Comparison of ENCODE assay signal across 19 mouse cellular contexts in the genomic region with DNA sequence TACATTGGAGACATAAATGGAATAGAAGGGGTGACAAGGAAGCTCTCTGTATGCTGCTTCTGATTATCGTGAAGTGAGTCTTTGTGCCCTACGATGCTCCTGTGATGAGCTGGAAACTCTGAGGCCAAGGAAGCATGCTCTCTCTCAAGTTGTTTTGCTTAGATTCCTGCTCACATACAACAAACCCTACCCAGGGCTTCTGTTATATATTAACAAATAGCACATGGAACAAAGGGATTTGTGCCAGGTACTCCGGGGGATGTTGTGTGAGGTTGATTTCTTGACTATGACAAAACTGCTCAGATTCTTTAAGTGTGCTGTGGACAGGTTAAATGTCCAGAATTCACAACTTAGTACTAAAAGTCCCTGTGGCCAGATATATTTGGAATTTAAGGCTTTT. TPM values are rescaled to one million over a fixed set of nuclear protein-coding genes. Genes with fewer than 3 reads are reported as not detected.
A peak's percentile ranks its signal among the peaks of the same experiment; 100 is the strongest.
DNase-seq lines count a peak whose midpoint lies in the region; ATAC-seq lines count a peak whose summit lies in the region.
"Had no signal": no experiment of that assay in that cellular context is flagged by ENCODE, and none has a peak within 500 bp of the region (broad histone marks: within the 10 kb centered on the region; RNA-seq: fewer than 3 reads in every experiment).

No protein-coding gene starts in this region.

- H3K4me3 ChIP-seq in kidney, embryonic 15.5 days (replicated peaks), result no peak overlapping the region
- H3K4me3 ChIP-seq: embryonic facial prominence, embryonic 12.5 days; forebrain, embryonic 15.5 days; heart, embryonic 13.5 days; hindbrain, embryonic 15.5 days had no signal

- peak; percentile 49 for DNase-seq in heart, adult 11 months
- DNase-seq in heart, adult 9 months (ENCODE audit: low spot score in 2 of 2), result no peak
- DNase-seq in NIH3T3 (ENCODE audit: low read depth), result peak; percentile 17
- DNase-seq in kidney, postnatal 36 days, result peak; percentile 64 to 83
- DNase-seq in adrenal gland, postnatal 4 days (ENCODE audit: low spot score in 2 of 2), result no peak
- no peak for DNase-seq in lung, postnatal 25 days (ENCODE audit: low spot score)
- DNase-seq: adrenal gland, postnatal 14 days; cerebellum, adult 2 months; cerebellum, postnatal 14 days; gastrocnemius, postnatal 10 days; heart, postnatal 36 days had no signal

- no peak overlapping the region for H3K9ac ChIP-seq in kidney, embryonic 15.5 days
- H3K9ac ChIP-seq: embryonic facial prominence, embryonic 12.5 days; forebrain, embryonic 15.5 days; heart, embryonic 13.5 days; hindbrain, embryonic 15.5 days had no signal

- WGBS in kidney, embryonic 15.5 days, result 74% methylated on average over 3 of the region's 3 CpGs

- no peaks in the 10 kb centered on the region for H3K36me3 ChIP-seq in kidney, embryonic 15.5 days
- H3K36me3 ChIP-seq: embryonic facial prominence, embryonic 12.5 days; forebrain, embryonic 15.5 days; heart, embryonic 13.5 days; hindbrain, embryonic 15.5 days had no signal

- no peak for ATAC-seq in kidney, embryonic 15.5 days (replicated peaks; ENCODE audit: low FRiP score)
- ATAC-seq: activated CD4-positive, CD25-positive, alpha-beta regulatory T cell, adult 4 months; forebrain, embryonic 15.5 days; Patski had no signal

- H3K4me2 ChIP-seq in kidney, embryonic 15.5 days, result no peak overlapping the region
- H3K4me2 ChIP-seq: embryonic facial prominence, embryonic 12.5 days; forebrain, embryonic 15.5 days; heart, embryonic 13.5 days; hindbrain, embryonic 15.5 days had no signal

- no peaks in the 10 kb centered on the region for H3K9me3 ChIP-seq in kidney, embryonic 15.5 days (replicated peaks)
- H3K9me3 ChIP-seq: embryonic facial prominence, embryonic 12.5 days; forebrain, embryonic 15.5 days; heart, embryonic 13.5 days; hindbrain, embryonic 15.5 days had no signal

- H3K27ac ChIP-seq in kidney, embryonic 15.5 days, result peak overlapping the region; percentile 57
- H3K27ac ChIP-seq: embryonic facial prominence, embryonic 12.5 days; forebrain, embryonic 15.5 days; heart, embryonic 13.5 days; hindbrain, embryonic 15.5 days had no signal

- no peaks in the 10 kb centered on the region for H3K27me3 ChIP-seq in kidney, embryonic 15.5 days
- H3K27me3 ChIP-seq: embryonic facial prominence, embryonic 12.5 days; forebrain, embryonic 15.5 days; heart, embryonic 13.5 days; hindbrain, embryonic 15.5 days; Patski had no signal

- H3K4me1 ChIP-seq in kidney, embryonic 15.5 days, result peaks cover 35% of the 10 kb centered on the region
- H3K4me1 ChIP-seq: embryonic facial prominence, embryonic 12.5 days; forebrain, embryonic 15.5 days; hindbrain, embryonic 15.5 days had no signal

RNA-seq across cellular contexts. Expression of a gene that starts 33.6 kb away (rescaled TPM):
- 10.7 and 12.4 TPM in 2 replicates for polyA plus RNA-seq in kidney, embryonic 15.5 days (2015; fragmentation: Nextera tagmentation; extraction: Ambion mirVana)
- 10 to 100 TPM; 19.8 to 36.6 TPM for total RNA-seq in adrenal gland, postnatal 4 days (2021)
- total RNA-seq: MEL had no signal
- polyA plus RNA-seq: activated CD4-positive, CD25-positive, alpha-beta regulatory T cell, adult 4 months had no signal

RNA-seq across cellular contexts. Expression of a gene that starts 59.1 kb away (rescaled TPM):
- 46.4 and 51.3 TPM in 2 replicates for polyA plus RNA-seq in kidney, embryonic 15.5 days (2015; fragmentation: Nextera tagmentation; extraction: Ambion mirVana)
- 10 to 100 TPM; 86.9 to 90.2 TPM for total RNA-seq in adrenal gland, postnatal 4 days (2021)

Comparison
In these comparisons a context has a peak if more than half of its experiments do, and no peak if none do; other contexts are left out.
1. DNase-seq: peak in heart, adult 11 months (single experiment), NIH3T3 (single experiment) and kidney, postnatal 36 days (2 of 2); none in heart, adult 9 months (0 of 2), adrenal gland, postnatal 4 days (0 of 2) and lung, postnatal 25 days (single experiment).